ENCODE assay signal across 9 mouse cellular contexts in genomic region chr7:38111996-38112395, GRCm38 (mm10). TPM values are rescaled to one million over a fixed set of nuclear protein-coding genes. Genes with fewer than 3 reads are reported as not detected.
DNase-seq lines count a peak whose midpoint lies in the region; ATAC-seq lines count a peak whose summit lies in the region.
"Had no signal": no experiment of that assay in that cellular context is flagged by ENCODE, and none has a peak within 500 bp of the region (broad histone marks: within the 10 kb centered on the region; RNA-seq: fewer than 3 reads in every experiment).

No protein-coding gene starts in this region.

- intact Hi-C loops in heart, postnatal 36 days (cut with DNase I): loop anchor here (5.0 kb wide), 1 partner anchor 40 kb away; no protein-coding TSS in a partner anchor
- intact Hi-C loops in gastrocnemius, postnatal 14 days (cut with DNase I; ENCODE audit: low total_unique reads): no loop called here

- H3K9ac ChIP-seq in kidney, embryonic 14.5 days (ENCODE audit: low read depth, low read length): no peak overlapping the region
- H3K9ac ChIP-seq in lung, embryonic 16.5 days (ENCODE audit: low read length): peak overlapping the region; percentile 26; the same call in 1 of the 2 replicates

- H3K4me3 ChIP-seq in kidney, embryonic 14.5 days (ENCODE audit: low read length): no peak overlapping the region
- no peak overlapping the region for H3K4me3 ChIP-seq in lung, embryonic 16.5 days (ENCODE audit: low read length)

- no peaks in the 10 kb centered on the region for H3K9me3 ChIP-seq in kidney, embryonic 14.5 days (ENCODE audit: control insufficient read depth, low read length)
- H3K9me3 ChIP-seq in lung, embryonic 16.5 days (ENCODE audit: control insufficient read depth, low read length): no peaks in the 10 kb centered on the region

- ATAC-seq in kidney, embryonic 14.5 days (ENCODE audit: low FRiP score, low TSS enrichment): peak; percentile 79
- ATAC-seq in lung, embryonic 16.5 days (ENCODE audit: low read depth): peak; percentile 87
- ATAC-seq: Patski had no signal

- no peaks in the 10 kb centered on the region for H3K27me3 ChIP-seq in kidney, embryonic 14.5 days (ENCODE audit: control insufficient read depth, insufficient read depth, low read length)
- H3K27me3 ChIP-seq in lung, embryonic 16.5 days (ENCODE audit: control insufficient read depth, insufficient read depth, low read depth, low read length): no peaks in the 10 kb centered on the region; the same call in 1 of the 2 replicates
- H3K27me3 ChIP-seq: Patski had no signal

- no peaks in the 10 kb centered on the region for H3K36me3 ChIP-seq in kidney, embryonic 14.5 days (ENCODE audit: control insufficient read depth, insufficient read depth, low read length)
- H3K36me3 ChIP-seq in lung, embryonic 16.5 days (ENCODE audit: control insufficient read depth, insufficient read depth, low read length): no peaks in the 10 kb centered on the region

- H3K27ac ChIP-seq in kidney, embryonic 14.5 days (ENCODE audit: low read depth, low read length): peak overlapping the region; percentile 70; the same call in 1 of the 2 replicates
- H3K27ac ChIP-seq in lung, embryonic 16.5 days (ENCODE audit: low read length): peak overlapping the region; percentile 91

- WGBS in kidney, embryonic 14.5 days: 46% methylated on average over 3 of the region's 3 CpGs
- 11% methylated on average over 3 of the region's 3 CpGs for WGBS in lung, embryonic 16.5 days

- H3K4me2 ChIP-seq in kidney, embryonic 14.5 days (replicated peaks; ENCODE audit: low read depth, low read length): no peak overlapping the region
- H3K4me2 ChIP-seq in lung, embryonic 16.5 days (ENCODE audit: low read depth, low read length): peak overlapping the region; percentile 15; the same call in 1 of the 2 replicates

- peak; percentile 11 to 35 for DNase-seq in heart, adult 18-20 months
- DNase-seq in heart, postnatal 36 days: no peak
- DNase-seq in adrenal gland, postnatal 25 days: peak; percentile 21
- DNase-seq in gastrocnemius, postnatal 14 days: peak; percentile 88
- DNase-seq in yolk sac, embryonic 10.5 days (ENCODE audit: low spot score): peak; percentile 81
- no peak for DNase-seq in thymus, postnatal 36 days

- H3K4me1 ChIP-seq in kidney, embryonic 14.5 days (ENCODE audit: control insufficient read depth, insufficient read depth, low read length): peaks cover 10% of the 10 kb centered on the region; the same call in 1 of the 2 replicates
- H3K4me1 ChIP-seq in lung, embryonic 16.5 days (replicated peaks; ENCODE audit: control insufficient read depth, insufficient read depth, low read length): peaks cover 19% of the 10 kb centered on the region

RNA-seq across cellular contexts. Expression of gene Ccne1, which starts 4.7 kb away (rescaled TPM):
- total RNA-seq in heart, adult 18-20 months (2021): 1 to 10 TPM; 1.1 to 1.4 TPM
- 1 to 10 TPM in 1 of 2 experiments, under 1 TPM in 1; 0.70 to 1.5 TPM for total RNA-seq in heart, postnatal 36 days (2021)
- 4.3 and 8.5 TPM in 2 replicates for total RNA-seq in adrenal gland, postnatal 25 days (2021)
- total RNA-seq in gastrocnemius, postnatal 14 days (2021): 1 to 10 TPM; 1.2 to 2.1 TPM
- 89.3 and 100 TPM in 2 replicates for polyA plus RNA-seq in kidney, embryonic 14.5 days (2014; fragmentation: Nextera tagmentation; extraction: Ambion mirVana)
- 40.6 and 48.5 TPM in 2 replicates for polyA plus RNA-seq in lung, embryonic 16.5 days (2015; fragmentation: Nextera tagmentation; extraction: Ambion mirVana)

Comparison
In these comparisons a context has a peak if more than half of its experiments do, and no peak if none do; other contexts are left out.
1. DNase-seq: peak in heart, adult 18-20 months (2 of 2), adrenal gland, postnatal 25 days (single experiment), gastrocnemius, postnatal 14 days (single experiment) and yolk sac, embryonic 10.5 days (single experiment); none in heart, postnatal 36 days (0 of 2) and thymus, postnatal 36 days (0 of 2).